In genomic region chr13:107743464-107744218, GRCm38 (mm10) we compare ENCODE assay signal across 14 mouse cellular contexts.
A peak's percentile ranks its signal among the peaks of the same experiment; 100 is the strongest.
DNase-seq lines count a peak whose midpoint lies in the region; ATAC-seq lines count a peak whose summit lies in the region.
"Had no signal": no experiment of that assay in that cellular context is flagged by ENCODE, and none has a peak within 500 bp of the region (broad histone marks: within the 10 kb centered on the region; RNA-seq: fewer than 3 reads in every experiment).

No protein-coding gene starts in this region.

- H3K4me2 ChIP-seq in heart, embryonic 11.5 days: no peak overlapping the region
- no peak overlapping the region for H3K4me2 ChIP-seq in forebrain, embryonic 16.5 days (ENCODE audit: low read length)
- no peak overlapping the region for H3K4me2 ChIP-seq in midbrain, embryonic 12.5 days (replicated peaks)
- H3K4me2 ChIP-seq: liver, embryonic 11.5 days had no signal

- peak; percentile 79 for DNase-seq in heart, adult 11 months
- peak; percentile 68 for DNase-seq in retina, embryonic 14.5 days (ENCODE audit: low spot score)
- no peak for DNase-seq in layer of hippocampus, adult 18-20 months (ENCODE audit: low spot score in 2 of 2)
- DNase-seq: gastrocnemius, adult 2 months; heart, postnatal 4 days; layer of hippocampus, adult 9-11 months; spleen, adult 18-20 months had no signal

- no peak overlapping the region for H3K27ac ChIP-seq in heart, embryonic 11.5 days (ENCODE audit: low read depth, low read length)
- H3K27ac ChIP-seq in forebrain, embryonic 16.5 days (ENCODE audit: low read length): no peak overlapping the region
- H3K27ac ChIP-seq in midbrain, embryonic 12.5 days (replicated peaks): no peak overlapping the region
- H3K27ac ChIP-seq: gastrocnemius, adult 2 months had no signal

- ATAC-seq in heart, embryonic 11.5 days (replicated peaks; ENCODE audit: insufficient number of reproducible peaks, low FRiP score, low TSS enrichment): no peak
- 0 out of 2 replicates have a peak, but pooled peaks have one; percentile 49 for ATAC-seq in forebrain, embryonic 16.5 days
- ATAC-seq in midbrain, embryonic 12.5 days (ENCODE audit: low FRiP score, low read depth): peak; percentile 80
- no peak for ATAC-seq in cerebellum, adult (ENCODE audit: insufficient number of reproducible peaks, low FRiP score, low TSS enrichment)
- no peak for ATAC-seq in megakaryocyte progenitor cell, adult 5-6 weeks (replicated peaks; ENCODE audit: poor library complexity)

- no peaks in the 10 kb centered on the region for H3K36me3 ChIP-seq in heart, embryonic 11.5 days (ENCODE audit: control insufficient read depth, insufficient read depth, low read length)
- peaks cover 5% of the 10 kb centered on the region for H3K36me3 ChIP-seq in forebrain, embryonic 16.5 days (ENCODE audit: control insufficient read depth, insufficient read depth)
- H3K36me3 ChIP-seq in midbrain, embryonic 12.5 days: peaks cover 32% of the 10 kb centered on the region

- no peak overlapping the region for H3K4me3 ChIP-seq in heart, embryonic 11.5 days (ENCODE audit: low read depth, low read length)
- H3K4me3 ChIP-seq in forebrain, embryonic 16.5 days (replicated peaks; ENCODE audit: low read length): no peak overlapping the region
- H3K4me3 ChIP-seq in midbrain, embryonic 12.5 days: no peak overlapping the region
- H3K4me3 ChIP-seq: gastrocnemius, adult 2 months; myocyte had no signal

- H3K9me3 ChIP-seq in heart, embryonic 11.5 days (replicated peaks; ENCODE audit: control insufficient read depth, low read length): no peaks in the 10 kb centered on the region
- H3K9me3 ChIP-seq in forebrain, embryonic 16.5 days (ENCODE audit: control insufficient read depth, low read length): no peaks in the 10 kb centered on the region
- no peaks in the 10 kb centered on the region for H3K9me3 ChIP-seq in midbrain, embryonic 12.5 days

- no peaks in the 10 kb centered on the region for H3K4me1 ChIP-seq in heart, embryonic 11.5 days (ENCODE audit: control insufficient read depth, insufficient read depth, low read length)
- peaks cover 4% of the 10 kb centered on the region; the same call in 1 of the 2 replicates for H3K4me1 ChIP-seq in forebrain, embryonic 16.5 days (replicated peaks; ENCODE audit: control insufficient read depth, insufficient read depth, low read length)
- peaks cover 14% of the 10 kb centered on the region for H3K4me1 ChIP-seq in midbrain, embryonic 12.5 days

- 87% methylated on average over 21 of the region's 21 CpGs for WGBS in heart, embryonic 11.5 days (ENCODE audit: insufficient replicate concordance)
- 37% methylated on average over 21 of the region's 21 CpGs for WGBS in forebrain, embryonic 16.5 days
- WGBS in midbrain, embryonic 12.5 days: 52% methylated on average over 21 of the region's 21 CpGs

- no peak overlapping the region for H3K9ac ChIP-seq in heart, embryonic 11.5 days (ENCODE audit: low read depth, low read length)
- no peak overlapping the region for H3K9ac ChIP-seq in forebrain, embryonic 16.5 days (replicated peaks; ENCODE audit: low read depth, low read length)
- no peak overlapping the region for H3K9ac ChIP-seq in midbrain, embryonic 12.5 days (replicated peaks)

- H3K27me3 ChIP-seq in heart, embryonic 11.5 days (ENCODE audit: control insufficient read depth, insufficient read depth, low read length): no peaks in the 10 kb centered on the region
- H3K27me3 ChIP-seq in forebrain, embryonic 16.5 days (replicated peaks; ENCODE audit: control insufficient read depth, insufficient read depth, low read length): no peaks in the 10 kb centered on the region
- H3K27me3 ChIP-seq in midbrain, embryonic 12.5 days: no peaks in the 10 kb centered on the region

Comparison
In these comparisons a context has a peak if more than half of its experiments do, and no peak if none do; other contexts are left out.
1. DNase-seq: peak in heart, adult 11 months (single experiment) and retina, embryonic 14.5 days (single experiment); none in layer of hippocampus, adult 18-20 months (0 of 2).
2. ATAC-seq: peak in forebrain, embryonic 16.5 days (single experiment) and midbrain, embryonic 12.5 days (single experiment); none in heart, embryonic 11.5 days (single experiment), cerebellum, adult (single experiment) and megakaryocyte progenitor cell, adult 5-6 weeks (single experiment).